Mouse (Mus musculus): Measurements from ENCODE around the gene Gm20716.

Gene Gm20716

DNA sequence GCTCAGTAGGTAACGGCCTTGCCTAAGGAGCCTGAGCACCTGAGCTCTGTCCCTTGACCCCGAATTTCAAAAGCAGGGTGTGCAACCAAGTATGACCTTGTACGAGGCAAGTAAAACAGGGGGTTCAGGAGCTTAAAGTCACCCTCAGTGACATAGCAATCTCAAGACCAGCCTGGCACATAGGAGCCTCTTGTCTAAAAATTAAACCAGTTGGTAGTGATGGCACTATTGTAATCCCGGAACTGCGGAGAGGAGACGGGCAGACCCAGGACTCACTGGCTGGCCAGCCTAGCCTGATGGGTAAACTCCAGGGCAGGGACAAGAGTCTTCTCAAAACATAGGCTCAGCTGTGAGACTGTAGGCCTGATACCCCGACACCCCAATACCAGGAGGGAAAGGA lies 74.5 kb downstream of the Gm20716 start:
- no peak for TF ChIP-seq NANOG (IDR thresholded peaks at IDR 0.05; ENCODE audit: borderline replicate concordance, low read length)
- no peak for TF ChIP-seq POU5F1 (IDR thresholded peaks at IDR 0.05; ENCODE audit: borderline replicate concordance, low read length)
- TF ChIP-seq CTCF (conservative IDR thresholded peaks at IDR 0.05; ENCODE audit: low read length) = no peak
- Histone ChIP-seq H3K4me1 (replicated peaks; ENCODE audit: low read depth, low read length) (peaks cover 88% of the 10 kb centered on the region), H3K9me3 (ENCODE audit: low read length) (no peaks in the 10 kb centered on the region), H3K27me3 (ENCODE audit: insufficient read depth, low read length) (no peaks in the 10 kb centered on the region), H3K4me3 (replicated peaks; ENCODE audit: low read length) (peak overlapping the region; percentile 43; the same call in 1 of the 2 replicates), H3K36me3 (ENCODE audit: insufficient read depth, low read length) (no peaks in the 10 kb centered on the region)

DNA sequence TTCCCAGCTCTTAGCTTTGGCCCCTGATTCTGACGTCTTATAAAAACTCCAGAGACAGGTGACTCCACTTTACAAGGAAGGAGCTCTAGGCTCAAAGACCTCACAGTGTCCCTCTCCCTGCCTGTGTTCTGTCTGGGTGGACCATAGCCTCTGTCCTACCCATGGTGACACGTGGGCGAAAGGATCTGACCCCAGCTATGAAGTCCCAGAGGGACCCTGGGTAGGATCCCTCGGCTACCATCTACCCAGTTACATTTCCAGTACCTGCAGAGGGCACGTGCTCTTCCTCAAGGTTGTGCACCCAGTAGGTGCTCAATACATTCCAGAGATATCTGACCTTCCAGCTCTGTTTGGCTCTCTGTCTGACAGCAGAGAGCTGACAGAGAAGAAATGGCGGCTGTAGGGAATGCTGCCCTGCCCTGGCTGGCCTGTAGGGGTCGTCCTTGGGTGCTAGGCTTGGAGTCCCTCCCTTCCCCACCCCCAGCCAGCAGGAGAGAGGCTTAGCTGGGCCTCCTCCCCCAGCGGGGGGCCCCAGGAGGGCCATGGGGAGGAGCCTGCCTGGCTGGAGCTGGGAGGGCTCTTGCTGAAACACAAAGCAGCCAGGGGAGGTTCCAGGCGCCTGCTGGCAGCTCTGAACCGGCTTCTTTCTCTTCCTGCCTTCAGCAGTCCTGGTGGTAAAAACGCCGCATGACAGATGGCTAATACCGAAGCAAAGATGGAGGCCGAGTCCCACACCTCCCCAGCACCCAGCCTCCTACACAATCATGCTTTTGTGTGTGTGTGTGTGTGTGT lies 75.9 kb downstream of the Gm20716 start:
- H3K36me3 ChIP-seq (ENCODE audit: insufficient read depth, low read length) = no peaks in the 10 kb centered on the region
- H3K4me3 ChIP-seq (replicated peaks; ENCODE audit: low read length) = peak overlapping the region; percentile 73
- peak; percentile 89 for TF ChIP-seq CTCF (conservative IDR thresholded peaks at IDR 0.05; ENCODE audit: low read length)
- TF ChIP-seq NANOG (IDR thresholded peaks at IDR 0.05; ENCODE audit: borderline replicate concordance, low read length) = no peak
- no peak for TF ChIP-seq POU5F1 (IDR thresholded peaks at IDR 0.05; ENCODE audit: borderline replicate concordance, low read length)
- H3K9me3 ChIP-seq (ENCODE audit: low read length) = no peaks in the 10 kb centered on the region
- peaks cover 87% of the 10 kb centered on the region for H3K4me1 ChIP-seq (replicated peaks; ENCODE audit: low read depth, low read length)
- 0 out of 2 replicates have a peak, but pooled peaks cover 4% of the 10 kb centered on the region for H3K27me3 ChIP-seq (ENCODE audit: insufficient read depth, low read length)

DNA sequence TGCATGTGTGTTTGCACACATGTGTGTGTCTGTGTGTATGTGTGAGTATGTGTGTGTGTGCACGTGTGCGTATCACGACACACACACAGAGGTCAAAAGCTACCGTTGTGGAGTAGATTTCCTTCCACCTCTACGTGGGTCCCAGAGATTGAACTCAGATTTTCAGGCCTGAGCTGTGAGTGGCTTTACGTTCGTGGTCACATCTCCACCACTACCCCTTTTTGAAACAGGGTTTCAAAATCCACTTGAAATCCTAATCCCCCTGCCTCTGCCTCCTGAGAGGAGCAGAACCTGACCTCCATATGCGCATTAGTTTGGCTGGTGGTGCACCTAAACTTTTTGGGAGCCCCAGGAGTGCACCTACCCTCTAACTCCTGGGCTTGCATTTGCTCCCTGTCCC lies 80.9 kb downstream of the Gm20716 start:
- Histone ChIP-seq H3K4me1 (replicated peaks; ENCODE audit: low read depth, low read length) (peaks cover 82% of the 10 kb centered on the region), H3K27me3 (ENCODE audit: insufficient read depth, low read length) (peaks cover 11% of the 10 kb centered on the region; the same call in 1 of the 2 replicates), H3K36me3 (ENCODE audit: insufficient read depth, low read length) (no peaks in the 10 kb centered on the region), H3K4me3 (replicated peaks; ENCODE audit: low read length) (no peak overlapping the region), H3K9me3 (ENCODE audit: low read length) (no peaks in the 10 kb centered on the region)
- TF ChIP-seq CTCF (conservative IDR thresholded peaks at IDR 0.05; ENCODE audit: low read length) (no peak), NANOG (IDR thresholded peaks at IDR 0.05; ENCODE audit: borderline replicate concordance, low read length) (no peak), POU5F1 (IDR thresholded peaks at IDR 0.05; ENCODE audit: borderline replicate concordance, low read length) (no peak)

DNA sequence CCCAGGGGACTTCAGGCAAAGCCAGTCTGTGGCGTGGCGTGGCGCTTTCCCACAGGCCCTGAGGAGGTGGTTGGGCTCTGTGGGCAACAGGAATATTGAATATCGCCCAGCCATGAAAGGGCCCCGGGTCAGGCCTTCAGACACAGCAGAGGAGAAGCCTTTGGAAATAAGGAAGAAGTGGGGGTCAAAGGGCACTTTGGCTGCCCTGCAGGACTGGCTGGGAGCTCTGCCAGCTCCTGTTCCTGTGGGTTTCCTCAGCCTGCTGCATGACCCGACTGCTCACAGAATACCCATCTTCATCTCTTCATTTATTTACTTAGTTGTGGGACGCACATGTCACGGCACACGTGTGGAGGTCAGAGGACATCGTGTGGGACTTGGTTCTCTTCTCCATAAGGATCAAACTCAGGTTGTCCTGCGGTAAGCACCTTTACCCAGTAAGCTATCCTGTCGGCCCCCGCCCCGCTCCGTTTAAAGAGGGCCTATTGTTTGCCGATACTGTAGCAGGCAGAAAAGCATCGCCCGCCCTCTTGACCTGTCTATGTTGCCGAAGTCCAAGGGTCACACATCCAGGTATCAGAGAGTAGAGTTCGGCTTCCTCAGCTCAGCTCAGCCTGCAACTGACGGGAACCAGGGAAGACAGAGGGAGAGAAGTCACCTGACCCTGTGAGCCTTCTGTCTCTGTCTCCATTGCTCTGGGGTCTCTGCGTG lies 82.3 kb downstream of the Gm20716 start:
- peaks cover 75% of the 10 kb centered on the region for H3K4me1 ChIP-seq (replicated peaks; ENCODE audit: low read depth, low read length)
- peaks cover 11% of the 10 kb centered on the region; the same call in 1 of the 2 replicates for H3K27me3 ChIP-seq (ENCODE audit: insufficient read depth, low read length)
- TF ChIP-seq POU5F1 (IDR thresholded peaks at IDR 0.05; ENCODE audit: borderline replicate concordance, low read length) (no peak), CTCF (conservative IDR thresholded peaks at IDR 0.05; ENCODE audit: low read length) (no peak), NANOG (IDR thresholded peaks at IDR 0.05; ENCODE audit: borderline replicate concordance, low read length) (no peak)
- no peaks in the 10 kb centered on the region for H3K9me3 ChIP-seq (ENCODE audit: low read length)
- H3K4me3 ChIP-seq (replicated peaks; ENCODE audit: low read length) = peak overlapping the region; percentile 63
- H3K36me3 ChIP-seq (ENCODE audit: insufficient read depth, low read length) = no peaks in the 10 kb centered on the region

DNA sequence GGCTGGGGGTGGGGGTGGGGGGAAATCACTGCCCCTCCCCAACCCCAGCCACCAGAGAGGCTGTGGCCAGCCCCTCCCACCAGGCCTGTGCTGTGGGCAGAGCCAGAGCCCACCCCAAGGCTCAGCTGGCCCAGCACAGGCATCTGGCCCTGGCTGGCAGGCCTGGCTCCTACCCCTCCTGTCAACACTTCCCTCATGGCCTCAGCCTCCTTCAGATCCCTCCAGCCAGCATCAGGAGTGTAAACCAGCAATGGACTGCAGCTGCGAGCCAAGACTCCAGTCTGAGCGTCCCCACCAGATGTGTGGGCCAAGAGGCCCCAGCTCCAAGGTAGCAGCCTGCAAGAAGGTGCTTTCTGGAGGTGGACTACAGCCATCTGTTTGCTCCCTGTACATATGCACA lies 84.7 kb downstream of the Gm20716 start:
- Histone ChIP-seq H3K27me3 (ENCODE audit: insufficient read depth, low read length) (peaks cover 11% of the 10 kb centered on the region; the same call in 1 of the 2 replicates), H3K4me3 (replicated peaks; ENCODE audit: low read length) (no peak overlapping the region), H3K4me1 (replicated peaks; ENCODE audit: low read depth, low read length) (peaks cover 64% of the 10 kb centered on the region), H3K9me3 (ENCODE audit: low read length) (no peaks in the 10 kb centered on the region), H3K36me3 (ENCODE audit: insufficient read depth, low read length) (no peaks in the 10 kb centered on the region)
- no peak for TF ChIP-seq NANOG (IDR thresholded peaks at IDR 0.05; ENCODE audit: borderline replicate concordance, low read length)
- no peak for TF ChIP-seq CTCF (conservative IDR thresholded peaks at IDR 0.05; ENCODE audit: low read length)
- TF ChIP-seq POU5F1 (IDR thresholded peaks at IDR 0.05; ENCODE audit: borderline replicate concordance, low read length) = no peak

DNA sequence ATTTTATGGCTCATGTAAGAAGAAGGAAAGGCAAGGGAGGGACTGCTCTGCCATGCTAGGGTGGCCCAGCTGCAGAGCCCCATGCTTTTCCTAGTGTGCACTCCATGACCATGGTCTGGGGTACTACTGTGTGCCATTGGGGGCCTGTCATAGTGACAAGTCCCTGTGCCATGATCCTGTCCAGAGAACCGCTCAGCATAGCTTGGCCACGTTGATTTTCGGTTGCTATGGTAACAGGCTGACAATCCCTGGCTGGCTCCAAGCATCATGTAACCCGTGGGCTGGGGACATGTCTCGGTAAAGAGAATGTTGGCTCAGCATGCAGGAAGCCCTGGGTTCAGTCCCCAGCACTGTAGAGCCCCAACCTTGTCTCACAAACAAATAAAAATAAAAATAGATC lies 86.4 kb downstream of the Gm20716 start:
- Histone ChIP-seq H3K4me3 (replicated peaks; ENCODE audit: low read length) (no peak overlapping the region), H3K36me3 (ENCODE audit: insufficient read depth, low read length) (no peaks in the 10 kb centered on the region), H3K4me1 (replicated peaks; ENCODE audit: low read depth, low read length) (peaks cover 53% of the 10 kb centered on the region), H3K9me3 (ENCODE audit: low read length) (no peaks in the 10 kb centered on the region), H3K27me3 (ENCODE audit: insufficient read depth, low read length) (peaks cover 7% of the 10 kb centered on the region; the same call in 1 of the 2 replicates)
- TF ChIP-seq NANOG (IDR thresholded peaks at IDR 0.05; ENCODE audit: borderline replicate concordance, low read length) (no peak), CTCF (conservative IDR thresholded peaks at IDR 0.05; ENCODE audit: low read length) (no peak), POU5F1 (IDR thresholded peaks at IDR 0.05; ENCODE audit: borderline replicate concordance, low read length) (no peak)

GRCm38 (mm10) chr2:168137161-168137560 lies 93.0 kb downstream of the Gm20716 start:
- peak overlapping the region; percentile 27 for H3K4me3 ChIP-seq (replicated peaks; ENCODE audit: low read length)
- H3K27me3 ChIP-seq (ENCODE audit: insufficient read depth, low read length) = no peaks in the 10 kb centered on the region
- H3K9me3 ChIP-seq (ENCODE audit: low read length) = no peaks in the 10 kb centered on the region
- peaks cover 57% of the 10 kb centered on the region for H3K4me1 ChIP-seq (replicated peaks; ENCODE audit: low read depth, low read length)
- H3K36me3 ChIP-seq (ENCODE audit: insufficient read depth, low read length) = no peaks in the 10 kb centered on the region
- TF ChIP-seq NANOG (IDR thresholded peaks at IDR 0.05; ENCODE audit: borderline replicate concordance, low read length) (no peak), CTCF (conservative IDR thresholded peaks at IDR 0.05; ENCODE audit: low read length) (no peak), POU5F1 (IDR thresholded peaks at IDR 0.05; ENCODE audit: borderline replicate concordance, low read length) (no peak)

Data from E14TG2a.4 (cell line).